Mouse (Mus musculus): ENCODE measurements around the gene Cox8b. TPM values are rescaled to one million over a fixed set of nuclear protein-coding genes. Genes with fewer than 3 reads are reported as not detected.

Cox8b gene
- polyA plus RNA-seq, 1 experiment from 2014 or later = 4.8 TPM

GRCm38 (mm10) chr7:140858746-140859145 lies 41.5 kb downstream of the Cox8b start:
- Histone ChIP-seq H3K27me3 (replicated peaks) (no peaks in the 10 kb centered on the region), H3K27ac (replicated peaks) (no peak overlapping the region), H3K4me2 (peak overlapping the region; percentile 95), H3K4me1 (peaks cover 38% of the 10 kb centered on the region), H3K9ac (replicated peaks) (no peak overlapping the region), H3K4me3 (replicated peaks) (peak overlapping the region; percentile 95), H3K36me3 (peaks cover 57% of the 10 kb centered on the region), H3K9me3 (replicated peaks) (no peaks in the 10 kb centered on the region)
- no peak for ATAC-seq (ENCODE audit: low FRiP score)
- WGBS = 95% methylated on average over 8 of the region's 8 CpGs

DNA sequence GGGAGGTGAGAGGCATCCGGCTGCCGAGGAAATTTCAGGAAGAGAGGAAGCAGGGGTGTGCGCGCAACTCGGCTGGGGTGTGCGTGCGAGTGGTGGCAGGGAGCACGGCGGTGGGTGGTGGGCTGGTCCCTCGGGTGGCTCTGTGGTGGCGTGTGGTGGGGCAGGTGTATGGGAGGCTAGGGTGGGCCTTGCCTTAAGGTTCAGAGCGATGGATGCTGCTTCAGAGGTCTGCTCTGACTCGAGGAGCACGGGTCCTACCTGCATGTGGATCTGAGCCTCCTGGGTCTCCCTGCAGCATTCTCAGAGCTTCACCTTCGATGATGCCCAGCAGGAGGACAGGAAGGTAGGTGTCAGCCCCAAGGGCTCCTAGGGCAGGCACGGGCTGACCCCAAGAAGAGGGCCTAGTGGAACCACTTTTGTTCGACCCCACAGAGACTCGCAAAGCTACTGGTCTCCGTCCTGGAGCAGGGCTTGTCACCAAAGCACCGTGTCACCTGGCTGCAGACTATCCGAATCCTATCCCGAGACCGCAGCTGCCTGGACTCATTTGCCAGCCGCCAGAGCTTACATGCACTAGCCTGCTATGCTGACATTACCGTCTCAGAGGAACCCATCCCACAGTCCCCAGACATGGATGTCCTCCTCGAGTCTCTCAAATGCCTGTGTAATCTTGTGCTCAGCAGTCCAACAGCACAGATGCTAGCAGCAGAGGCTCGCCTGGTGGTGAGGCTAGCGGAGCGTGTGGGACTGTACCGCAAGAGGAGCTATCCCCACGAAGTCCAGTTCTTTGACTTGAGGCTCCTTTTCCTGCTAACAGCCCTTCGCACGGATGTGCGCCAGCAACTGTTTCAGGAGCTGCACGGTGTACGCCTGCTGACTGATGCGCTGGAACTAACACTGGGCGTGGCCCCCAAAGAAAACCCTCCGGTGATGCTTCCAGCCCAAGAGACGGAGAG lies 42.4 kb downstream of the Cox8b start, which contains the start of gene Bet1l:
Gene Bet1l, minus strand, starts transcription at position 28 of the 956 bp plus-strand sequence.
- H3K9me3 ChIP-seq (replicated peaks) = no peaks in the 10 kb centered on the region
- peak within 1 kb of the TSS; percentile 93 for H3K27ac ChIP-seq (replicated peaks)
- peak within 1 kb of the TSS; percentile 95 for H3K4me3 ChIP-seq (replicated peaks)
- peak; percentile 48 for ATAC-seq (ENCODE audit: low FRiP score)
- peaks cover 38% of the 10 kb centered on the region for H3K4me1 ChIP-seq
- peak within 1 kb of the TSS; percentile 94 for H3K9ac ChIP-seq (replicated peaks)
- H3K36me3 ChIP-seq = peaks cover 57% of the 10 kb centered on the region
- peak within 1 kb of the TSS; percentile 95 for H3K4me2 ChIP-seq
- WGBS = 36% methylated on average over 40 of the region's 40 CpGs
- no peaks in the 10 kb centered on the region for H3K27me3 ChIP-seq (replicated peaks)

DNA sequence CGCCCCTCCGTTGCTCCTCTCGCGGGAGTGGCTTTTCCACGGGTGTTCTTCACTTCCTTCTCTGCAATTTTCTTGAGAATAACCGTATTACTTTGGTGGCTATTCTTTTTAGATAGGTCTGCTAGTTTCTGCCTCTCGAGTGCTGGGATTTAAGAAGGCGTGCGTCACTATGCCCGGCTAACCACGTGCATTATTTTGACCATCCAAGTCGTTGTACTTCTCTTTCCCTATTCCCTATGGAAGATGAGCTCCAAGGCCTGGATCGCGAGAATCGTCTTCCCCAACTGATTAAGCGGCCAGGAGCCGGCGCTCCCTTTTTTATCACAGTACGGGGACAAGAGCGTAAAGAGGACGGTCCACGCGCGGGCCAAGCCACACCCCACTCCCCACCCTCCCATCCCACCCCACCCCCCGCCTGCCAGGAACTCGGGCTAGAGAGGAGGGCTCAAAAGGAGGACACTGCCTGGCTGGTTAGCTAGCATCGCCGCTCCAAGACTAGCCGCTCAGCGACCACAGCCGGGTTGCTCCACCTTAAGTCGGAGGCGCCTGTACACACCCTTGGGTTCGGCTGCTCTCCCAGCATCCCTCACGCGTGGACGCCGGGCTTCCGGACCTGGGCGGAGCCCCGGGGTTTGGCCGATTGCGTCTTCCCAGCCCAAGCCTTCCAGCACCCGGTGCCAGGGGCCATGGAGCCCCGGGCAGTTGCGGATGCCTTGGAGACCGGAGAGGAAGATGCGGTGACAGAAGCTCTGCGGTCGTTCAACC lies 43.3 kb downstream of the Cox8b start, which contains the start of gene Ric8a:
Gene Ric8a, plus strand, starts transcription at position 173 of the 765 bp plus-strand sequence.
- under 1% methylated on average over 50 of the region's 50 CpGs for WGBS
- H3K36me3 ChIP-seq = peaks cover 57% of the 10 kb centered on the region
- ATAC-seq (ENCODE audit: low FRiP score) = peak; percentile 81

GRCm38 (mm10) chr7:140855860-140856784 lies 44.1 kb downstream of the Cox8b start, which contains the start of gene Gm45785:
Gene Gm45785, minus strand, starts transcription at chr7:140856331.
- H3K4me1 ChIP-seq = peaks cover 38% of the 10 kb centered on the region
- H3K4me2 ChIP-seq = peak within 1 kb of the TSS; percentile 95
- no peaks in the 10 kb centered on the region for H3K9me3 ChIP-seq (replicated peaks)
- H3K36me3 ChIP-seq = peaks cover 55% of the 10 kb centered on the region
- H3K27me3 ChIP-seq (replicated peaks) = no peaks in the 10 kb centered on the region
- WGBS = 2% methylated on average over 51 of the region's 51 CpGs
- peak; percentile 77 for ATAC-seq (ENCODE audit: low FRiP score)
- peak within 1 kb of the TSS; percentile 94 for H3K9ac ChIP-seq (replicated peaks)
- peak within 1 kb of the TSS; percentile 95 for H3K4me3 ChIP-seq (replicated peaks)
- H3K27ac ChIP-seq (replicated peaks) = peak within 1 kb of the TSS; percentile 93

More for the DNA sequence above, 43.3 kb downstream of the Cox8b start, which contains the start of gene Ric8a:
- Histone ChIP-seq H3K27ac (replicated peaks) (peak within 1 kb of the TSS; percentile 93), H3K9ac (replicated peaks) (peak within 1 kb of the TSS; percentile 94), H3K4me1 (peaks cover 38% of the 10 kb centered on the region), H3K27me3 (replicated peaks) (no peaks in the 10 kb centered on the region), H3K9me3 (replicated peaks) (no peaks in the 10 kb centered on the region), H3K4me2 (peak within 1 kb of the TSS; percentile 95), H3K4me3 (replicated peaks) (peak within 1 kb of the TSS; percentile 95)

GRCm38 (mm10) chr7:140855181-140855580 lies 45.1 kb downstream of the Cox8b start:
- H3K27ac ChIP-seq (replicated peaks) = no peak overlapping the region
- H3K27me3 ChIP-seq (replicated peaks) = no peaks in the 10 kb centered on the region
- WGBS = 79% methylated on average over 9 of the region's 9 CpGs
- H3K4me3 ChIP-seq (replicated peaks) = peak overlapping the region; percentile 95
- H3K9ac ChIP-seq (replicated peaks) = peak overlapping the region; percentile 94
- H3K9me3 ChIP-seq (replicated peaks) = no peaks in the 10 kb centered on the region
- peak overlapping the region; percentile 95 for H3K4me2 ChIP-seq
- peaks cover 36% of the 10 kb centered on the region for H3K4me1 ChIP-seq
- peaks cover 50% of the 10 kb centered on the region for H3K36me3 ChIP-seq
- ATAC-seq (ENCODE audit: low FRiP score) = no peak

DNA sequence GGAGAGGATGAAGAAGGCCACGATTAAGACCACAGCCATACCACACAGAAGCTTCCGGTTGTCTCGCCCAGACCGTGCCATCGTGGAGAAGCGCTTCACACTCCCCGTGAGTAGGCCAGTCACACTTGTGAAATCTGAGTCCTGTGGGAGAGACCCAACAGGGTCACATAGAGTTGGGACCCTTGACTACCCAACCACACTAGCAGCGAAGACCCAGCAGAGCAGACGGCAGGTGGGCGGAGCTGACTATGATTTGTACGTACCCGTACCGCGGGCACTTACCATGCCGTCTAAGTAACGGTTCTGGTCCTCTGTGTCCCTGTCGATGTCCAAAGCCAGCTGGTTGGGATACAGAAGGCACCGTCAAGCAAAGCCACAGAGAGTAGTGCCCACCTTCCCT lies 45.8 kb downstream of the Cox8b start:
- 94% methylated on average over 18 of the region's 18 CpGs for WGBS

DNA sequence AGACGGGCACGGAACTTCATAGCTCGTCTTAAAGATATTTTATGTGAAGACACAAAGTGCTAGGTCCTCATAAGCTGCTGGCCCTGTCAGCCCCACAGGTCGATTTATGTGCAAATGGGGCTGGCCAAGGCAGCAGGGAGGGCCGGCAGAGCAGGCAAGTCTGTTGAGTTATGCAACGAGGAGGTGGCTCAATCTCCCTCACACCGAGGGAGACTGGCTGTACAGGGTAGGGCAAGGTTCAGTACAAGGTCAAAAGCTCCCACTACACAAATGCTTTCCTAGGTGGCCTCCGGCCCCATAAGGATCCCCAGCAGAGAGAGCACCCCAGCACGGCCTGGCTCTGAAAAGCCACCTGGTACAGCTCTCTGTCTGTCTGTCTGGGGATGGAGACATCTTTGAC lies 46.9 kb downstream of the Cox8b start:
- ATAC-seq (ENCODE audit: low FRiP score) = no peak
- Histone ChIP-seq H3K4me2 (no peak overlapping the region), H3K27me3 (replicated peaks) (no peaks in the 10 kb centered on the region), H3K4me1 (peaks cover 20% of the 10 kb centered on the region), H3K27ac (replicated peaks) (no peak overlapping the region), H3K4me3 (replicated peaks) (no peak overlapping the region), H3K9ac (replicated peaks) (no peak overlapping the region), H3K36me3 (peaks cover 36% of the 10 kb centered on the region), H3K9me3 (replicated peaks) (no peaks in the 10 kb centered on the region)
- 82% methylated on average over 9 of the region's 9 CpGs for WGBS

More for the DNA sequence above, 45.8 kb downstream of the Cox8b start:
- Histone ChIP-seq H3K9ac (replicated peaks) (no peak overlapping the region), H3K4me3 (replicated peaks) (no peak overlapping the region), H3K4me1 (peaks cover 31% of the 10 kb centered on the region), H3K36me3 (peaks cover 45% of the 10 kb centered on the region), H3K27ac (replicated peaks) (no peak overlapping the region), H3K27me3 (replicated peaks) (no peaks in the 10 kb centered on the region), H3K9me3 (replicated peaks) (no peaks in the 10 kb centered on the region), H3K4me2 (0 out of 2 replicates have a peak overlapping the region, but pooled peaks have one; percentile 95)
- no peak for ATAC-seq (ENCODE audit: low FRiP score)

DNA sequence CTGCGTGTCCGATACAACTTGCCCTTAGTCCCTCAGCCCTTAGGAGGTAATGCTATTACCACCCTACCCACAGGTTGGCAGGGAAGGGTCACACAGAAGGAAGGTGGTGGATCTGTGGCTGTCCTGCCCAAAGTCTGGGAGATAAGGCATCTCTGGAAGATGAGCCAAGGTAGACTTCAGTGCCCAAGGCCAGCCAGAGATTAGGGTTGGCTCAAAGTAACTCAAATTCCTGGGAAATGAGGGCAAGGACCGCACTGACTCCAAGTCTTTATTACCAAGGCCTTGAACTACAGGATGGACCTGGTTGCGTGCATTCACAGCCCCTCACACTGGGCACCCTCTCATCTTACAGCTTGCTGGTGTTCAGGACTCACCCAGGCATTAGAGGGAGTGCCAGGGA lies 48.3 kb downstream of the Cox8b start:
- Histone ChIP-seq H3K36me3 (peaks cover 36% of the 10 kb centered on the region), H3K27ac (replicated peaks) (no peak overlapping the region), H3K9ac (replicated peaks) (no peak overlapping the region), H3K9me3 (replicated peaks) (no peaks in the 10 kb centered on the region), H3K4me3 (replicated peaks) (no peak overlapping the region), H3K4me1 (peaks cover 12% of the 10 kb centered on the region), H3K27me3 (replicated peaks) (no peaks in the 10 kb centered on the region), H3K4me2 (no peak overlapping the region)
- WGBS = 97% methylated on average over 4 of the region's 4 CpGs
- no peak for ATAC-seq (ENCODE audit: low FRiP score)

Data from neural tube, embryonic 15.5 days (tissue).